Mouse (Mus musculus) adipocyte (in vitro differentiated cells): Measurements from ENCODE around the gene Lrrc8c.

ENCODE experiments used
- DNase-seq: peaks from one replicate; pipeline ENCODE4 v3.0.0-alpha.2; 2016; ENCODE audit warnings: low spot score

The Lrrc8c gene

DNA sequence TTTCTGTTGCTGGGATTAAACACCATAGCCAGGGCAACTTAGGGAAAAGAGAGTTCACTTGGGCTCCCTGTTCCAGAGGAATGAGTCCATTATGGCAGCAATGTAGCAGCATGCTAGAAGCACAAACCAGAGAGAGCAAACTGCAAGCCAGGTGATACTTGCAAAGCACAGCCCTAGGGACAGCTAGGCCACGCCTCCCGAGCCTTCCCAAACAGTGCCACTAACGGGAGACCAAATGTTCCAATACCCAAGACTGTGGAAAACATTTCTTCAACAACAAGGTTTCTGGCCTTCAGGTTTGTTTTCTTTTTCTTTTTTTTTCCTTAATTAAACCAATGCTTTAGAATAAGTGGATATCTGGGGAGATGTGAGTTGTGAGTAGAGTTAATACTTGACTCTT is 38.2 kb downstream of the Lrrc8c start:
- DNase-seq, result no peak

DNA sequence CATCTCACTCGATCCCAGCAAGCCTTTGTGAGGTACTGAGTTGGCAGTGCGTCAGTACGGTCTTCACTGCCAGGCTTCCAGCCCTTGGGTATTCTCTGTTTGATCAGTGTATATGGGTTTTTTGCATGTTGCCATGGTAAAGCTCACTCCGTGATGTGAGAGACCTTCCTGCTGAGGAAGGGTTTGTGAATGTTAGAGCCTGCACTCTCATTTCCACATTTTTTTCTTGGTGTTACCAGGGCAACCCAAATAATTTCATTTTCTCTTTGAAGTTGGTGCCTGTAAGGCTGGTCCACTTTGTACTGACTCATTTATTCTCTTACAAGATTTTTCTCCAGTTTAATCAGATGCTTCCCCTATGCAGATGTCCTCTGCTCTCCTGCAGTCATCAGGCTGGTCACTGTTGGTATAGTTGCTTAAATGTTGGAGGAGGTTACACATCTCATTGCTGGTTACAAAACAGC is 38.6 kb downstream of the Lrrc8c start:
- DNase-seq, result no peak

DNA sequence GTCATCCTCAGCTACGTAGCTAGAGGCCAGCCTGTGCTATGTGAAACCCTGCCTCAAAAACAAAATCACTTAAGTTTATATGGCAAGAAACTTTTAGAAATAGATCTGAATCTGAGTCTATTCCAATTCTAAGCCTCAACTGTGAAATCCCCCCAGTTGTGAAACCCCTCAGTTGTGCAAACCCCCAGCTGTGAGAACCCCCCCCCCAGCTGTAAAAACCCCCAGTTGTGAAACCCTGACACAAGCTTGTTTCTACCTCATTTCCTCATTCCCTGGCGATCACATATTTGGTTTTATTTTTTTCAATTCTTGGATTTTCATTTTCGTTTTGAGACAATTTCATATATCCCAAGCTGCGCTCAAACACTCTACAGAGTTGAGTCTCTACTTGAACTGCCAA is 39.3 kb downstream of the Lrrc8c start:
- DNase-seq, result no peak

DNA sequence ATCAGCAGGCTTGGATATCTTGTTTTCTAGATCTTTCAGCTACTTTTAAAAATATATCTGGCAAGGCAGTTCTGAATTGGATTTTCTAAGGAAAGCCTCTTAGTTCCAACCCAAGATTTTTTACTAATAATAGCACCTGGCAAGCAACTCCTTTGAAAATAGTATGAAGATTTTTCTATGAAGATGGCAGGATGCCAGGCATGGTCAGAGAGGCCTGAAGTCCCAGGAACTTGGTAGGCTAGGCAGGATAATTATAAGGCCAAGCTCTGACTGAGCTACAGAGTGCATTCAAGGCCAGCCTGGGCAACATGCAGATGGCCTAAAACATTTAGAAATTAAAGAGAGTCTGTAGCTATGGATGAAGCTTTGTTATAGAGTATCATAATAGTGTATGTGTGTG is 42.7 kb downstream of the Lrrc8c start:
- DNase-seq, result peak; percentile 60

DNA sequence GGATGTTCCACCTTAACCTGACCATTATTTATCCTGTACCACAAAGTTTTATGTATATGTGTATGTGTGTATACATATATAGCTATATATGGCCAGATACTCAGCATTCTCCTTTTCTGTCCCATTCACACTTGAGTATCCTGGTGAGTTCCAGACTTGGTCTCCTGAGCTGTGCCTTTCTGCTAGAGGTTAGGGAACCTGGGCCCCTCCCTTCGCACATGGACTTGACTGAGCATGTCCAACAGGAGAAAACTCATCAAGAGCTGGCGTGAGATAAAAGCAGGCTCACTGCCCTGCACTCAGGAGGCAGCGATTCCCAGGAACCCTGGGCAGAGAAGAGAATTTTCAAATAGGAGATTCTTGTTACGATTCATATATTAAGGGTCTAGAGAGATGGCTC is 45.6 kb downstream of the Lrrc8c start:
- DNase-seq, result no peak

DNA sequence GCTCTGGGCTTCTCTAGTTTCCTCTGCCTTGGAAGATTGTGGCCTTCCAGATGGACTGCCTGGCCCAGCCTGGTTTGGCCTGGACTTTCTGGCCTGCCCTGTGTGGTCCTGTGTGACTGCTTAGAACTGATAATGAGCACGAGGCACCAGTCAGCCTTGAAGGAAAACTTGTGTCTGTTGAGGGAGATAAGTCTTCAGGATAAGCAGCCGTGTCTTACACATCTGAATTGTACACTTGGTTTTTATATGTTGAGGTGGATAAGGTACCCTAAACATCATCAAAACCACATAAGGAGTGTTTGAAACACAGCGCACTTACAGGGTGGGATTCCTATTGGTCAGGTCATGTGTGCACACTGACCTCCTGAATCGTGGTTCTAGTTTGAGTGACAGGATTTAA is 46.6 kb downstream of the Lrrc8c start:
- no peak for DNase-seq

DNA sequence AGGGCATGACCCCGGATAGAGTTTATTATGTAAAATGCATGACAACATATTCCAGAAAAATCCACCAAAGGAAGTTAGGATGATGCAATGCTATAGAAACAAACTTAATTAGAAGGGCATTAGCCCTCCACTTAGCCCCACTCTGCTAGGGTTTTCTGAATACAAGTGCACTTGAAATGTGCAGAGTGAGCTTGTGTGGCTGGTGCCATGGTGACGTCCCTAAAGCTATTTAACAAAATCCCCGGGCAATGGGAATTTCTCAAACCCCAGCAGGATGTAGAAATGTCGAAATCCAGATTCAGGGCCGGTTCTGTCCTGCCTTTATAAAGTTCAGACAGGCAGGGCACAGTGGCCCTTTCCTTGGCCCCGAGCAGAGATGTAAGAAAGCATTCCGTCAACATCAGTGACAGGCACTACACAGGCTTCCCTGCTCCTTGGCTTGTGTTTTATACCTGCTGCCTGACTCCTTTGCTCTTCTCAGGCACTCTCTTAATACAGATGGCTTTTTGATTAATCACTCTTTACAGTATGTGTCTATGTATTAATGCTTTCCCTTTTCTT is 47.7 kb downstream of the Lrrc8c start:
- peak; percentile 34 for DNase-seq

DNA sequence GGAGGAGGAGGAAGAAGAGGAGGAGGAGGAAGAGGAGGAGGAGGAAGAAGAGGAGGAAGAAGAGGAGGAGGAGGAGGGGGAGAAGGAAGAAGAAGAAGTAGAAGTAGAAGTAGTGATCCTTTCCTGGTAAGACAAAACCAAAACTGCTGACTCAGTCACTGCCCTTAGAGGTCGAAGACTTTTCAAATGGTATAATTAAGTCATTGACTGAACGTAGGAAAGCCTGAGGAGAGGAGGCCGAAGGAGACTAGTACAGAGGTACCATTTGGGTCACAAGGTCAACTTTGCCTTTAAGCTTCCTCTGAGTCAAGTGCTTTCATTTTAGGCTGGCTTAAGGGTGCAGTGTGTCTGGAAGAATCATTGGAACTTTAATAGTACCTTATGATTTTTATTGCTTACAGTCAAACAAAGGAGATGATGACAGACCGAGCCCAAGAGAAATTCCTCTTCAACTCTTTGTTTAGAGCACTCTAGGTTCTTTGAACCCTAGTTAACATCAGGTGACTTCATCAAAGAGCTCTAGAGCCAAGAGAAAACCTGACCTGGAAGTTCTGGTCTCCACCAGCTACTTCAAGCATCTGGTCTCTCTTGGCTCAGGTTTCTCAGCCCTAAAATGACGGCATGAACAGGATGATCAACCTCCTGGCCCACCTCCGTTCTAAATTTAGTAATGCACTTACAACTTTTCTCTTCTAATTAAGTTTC is 49.0 kb downstream of the Lrrc8c start:
- no peak for DNase-seq

DNA sequence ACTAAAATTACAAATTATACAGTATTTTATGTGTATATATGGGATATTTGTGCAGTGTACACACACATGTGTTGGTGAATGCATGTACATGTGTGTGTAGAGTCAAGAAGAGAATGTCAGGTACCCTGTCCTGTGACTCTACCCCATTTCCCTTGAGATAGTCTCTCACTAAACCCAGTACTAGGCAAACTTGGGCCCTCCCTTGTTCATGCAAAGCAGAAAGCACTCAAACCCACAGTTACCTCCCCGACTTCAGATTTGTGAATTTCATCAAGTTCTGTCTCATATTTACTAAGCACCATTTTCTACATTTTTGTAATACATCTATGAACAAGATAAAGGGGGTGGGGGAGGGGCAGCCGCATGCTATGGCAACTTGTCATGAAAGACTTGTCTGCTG is 50.0 kb downstream of the Lrrc8c start:
- DNase-seq, result no peak

DNA sequence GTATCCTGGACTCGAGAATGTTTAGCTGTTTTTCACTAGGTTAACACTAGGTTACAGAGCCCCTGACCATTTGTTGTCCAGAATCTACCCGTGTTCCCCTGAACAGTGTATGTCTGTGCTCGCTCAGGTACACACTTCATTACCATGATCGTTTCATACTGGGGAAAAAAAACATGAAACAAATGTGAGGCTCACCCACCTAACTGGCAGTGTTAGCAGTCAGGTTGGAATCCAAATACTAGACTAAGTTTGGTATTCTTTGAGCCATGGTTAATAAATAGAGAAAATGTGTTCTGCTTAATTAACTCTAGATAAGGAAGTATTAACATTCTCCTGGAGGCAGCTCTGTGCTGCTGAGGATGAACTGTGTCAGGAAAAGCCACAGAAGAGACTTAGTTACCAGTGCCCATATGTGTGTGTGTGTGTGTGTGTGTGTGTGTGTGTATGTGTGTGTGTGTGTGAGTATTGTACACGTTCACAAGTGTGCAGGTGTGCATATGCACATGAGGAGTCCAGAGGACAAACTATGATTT is 53.0 kb downstream of the Lrrc8c start:
- DNase-seq, result no peak

DNA sequence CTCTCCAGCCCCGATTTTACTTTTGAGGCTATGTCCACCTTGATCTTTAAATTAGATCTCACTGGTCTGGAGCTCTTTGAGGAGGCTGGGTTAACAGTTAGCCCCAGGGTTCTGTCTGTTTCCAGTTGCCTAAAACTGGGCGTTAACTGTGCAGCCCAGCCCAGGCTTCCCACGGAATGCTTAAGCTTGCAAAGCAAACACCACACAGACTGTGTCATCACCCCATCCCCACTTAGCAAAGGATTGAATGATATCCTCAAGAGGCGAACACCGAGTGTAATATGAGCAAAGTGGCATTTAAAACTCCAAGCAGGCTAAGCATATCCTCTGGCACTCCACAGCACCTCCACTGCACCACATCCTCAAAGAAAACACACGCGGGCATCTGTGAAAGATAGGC is 53.7 kb downstream of the Lrrc8c start:
- DNase-seq, result no peak

DNA sequence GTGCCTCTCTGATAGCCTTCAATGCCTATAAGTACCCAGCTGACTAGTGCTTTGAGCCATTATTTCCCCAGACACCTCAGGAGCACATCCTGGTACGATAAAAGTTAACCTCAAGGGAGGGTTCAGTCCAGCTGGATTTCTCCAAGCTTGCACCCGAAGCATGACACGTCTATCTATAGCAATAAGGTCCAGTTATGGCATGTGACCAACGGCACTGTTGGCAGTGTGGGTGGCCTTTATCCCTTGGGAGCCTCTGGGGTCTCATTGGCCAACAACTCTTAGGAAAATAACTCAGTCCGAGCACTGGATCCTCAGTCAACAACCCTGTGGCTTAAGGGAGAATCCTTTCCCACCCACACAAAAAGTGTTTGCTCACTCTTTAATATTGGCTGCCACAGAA is 55.6 kb downstream of the Lrrc8c start:
- no peak for DNase-seq

DNA sequence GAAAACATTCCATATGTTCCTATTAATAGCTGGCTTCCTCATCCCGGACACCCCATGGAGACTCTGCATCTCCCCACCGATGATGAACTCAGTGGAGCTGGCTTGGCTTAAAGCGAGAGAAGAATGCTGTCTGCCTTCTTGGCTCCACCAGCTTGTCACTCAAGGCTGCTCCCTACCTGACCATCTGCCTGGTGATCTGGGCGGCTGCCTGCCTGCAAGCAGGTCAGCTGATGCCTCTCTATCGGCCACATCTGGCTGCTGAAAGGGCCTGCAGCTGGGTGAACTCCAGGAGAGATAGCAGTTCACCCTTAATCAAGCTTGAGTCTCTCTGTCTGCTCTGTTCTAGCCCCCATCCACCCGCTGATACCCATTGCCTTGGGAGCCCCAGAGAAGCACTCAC is 56.7 kb downstream of the Lrrc8c start:
- DNase-seq, result no peak

DNA sequence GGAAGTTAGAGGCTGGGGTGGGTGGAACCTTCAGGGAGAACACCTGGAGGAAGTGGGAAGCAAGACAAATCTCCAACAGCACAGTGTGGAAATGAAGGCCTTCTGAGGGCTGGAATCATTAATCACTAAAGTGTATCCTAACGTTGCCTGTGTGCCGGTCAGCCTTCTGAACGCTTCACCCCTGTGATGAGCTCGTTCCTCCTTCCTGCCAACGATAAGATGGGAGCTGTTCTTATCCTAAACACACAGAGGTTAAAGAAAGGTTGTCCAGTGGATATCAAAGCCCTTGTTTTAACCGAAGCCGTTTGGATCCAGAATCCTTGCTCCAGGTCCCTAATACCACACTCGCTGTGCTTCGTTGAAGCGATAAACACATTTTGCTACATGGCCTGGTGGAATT is 61.7 kb downstream of the Lrrc8c start:
- DNase-seq, result no peak

DNA sequence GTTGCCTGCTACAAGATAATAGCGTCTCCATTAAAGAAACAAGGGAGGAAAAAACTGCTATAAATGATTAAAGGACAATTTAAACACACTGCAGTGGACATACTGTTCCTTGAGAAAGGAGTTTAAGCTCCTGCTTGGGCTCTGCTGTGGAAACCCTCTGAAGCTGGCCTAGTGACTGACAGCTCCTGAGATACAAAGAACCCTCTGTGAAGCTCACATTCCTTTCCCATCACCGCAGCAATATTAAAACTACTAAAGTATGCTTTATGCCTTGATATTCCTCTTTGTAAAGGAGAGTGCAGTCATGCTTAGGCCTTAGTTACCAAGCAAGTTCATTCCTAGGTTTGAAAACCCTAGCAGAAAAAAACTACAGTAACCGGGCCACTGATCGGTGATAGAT is 66.7 kb downstream of the Lrrc8c start:
- DNase-seq, result no peak

DNA sequence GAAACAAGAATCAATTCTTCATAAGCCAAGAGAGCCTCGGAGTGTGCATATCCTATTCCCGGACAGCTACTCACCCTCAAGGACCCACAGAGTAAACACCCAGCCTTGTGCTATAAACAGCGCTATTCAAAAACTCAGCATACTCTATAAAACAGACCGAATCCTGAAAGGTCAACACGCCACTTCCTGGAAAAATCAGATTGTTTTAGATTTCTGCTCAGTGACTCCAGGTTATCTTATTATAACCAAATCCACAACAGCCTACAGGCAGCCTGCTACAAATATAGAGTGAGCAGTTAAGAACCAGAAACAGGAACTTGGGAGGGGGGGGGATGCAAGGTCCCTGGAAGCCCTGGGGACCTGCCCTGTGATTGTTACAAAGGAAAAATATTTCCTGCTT is 67.5 kb downstream of the Lrrc8c start:
- DNase-seq, result no peak

DNA sequence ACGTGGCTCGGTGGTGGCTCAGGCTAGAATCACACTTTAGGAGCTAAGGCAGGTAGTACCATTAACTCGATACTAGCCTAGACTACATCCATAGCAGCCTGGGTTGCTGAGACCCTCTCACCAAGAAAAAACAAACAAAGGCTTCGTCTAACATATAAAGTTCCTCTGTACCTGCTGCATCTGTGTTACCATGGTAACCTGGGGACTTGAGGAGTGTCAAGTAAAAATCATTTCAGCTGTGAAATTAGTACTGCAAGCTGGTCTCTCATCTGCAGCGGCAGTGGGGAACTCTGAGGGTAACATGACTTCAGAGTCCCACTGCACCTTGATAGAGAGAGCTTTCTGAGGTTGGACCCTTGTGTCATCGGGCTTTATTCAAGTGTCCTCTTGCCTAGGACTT is 68.3 kb downstream of the Lrrc8c start:
- no peak for DNase-seq

DNA sequence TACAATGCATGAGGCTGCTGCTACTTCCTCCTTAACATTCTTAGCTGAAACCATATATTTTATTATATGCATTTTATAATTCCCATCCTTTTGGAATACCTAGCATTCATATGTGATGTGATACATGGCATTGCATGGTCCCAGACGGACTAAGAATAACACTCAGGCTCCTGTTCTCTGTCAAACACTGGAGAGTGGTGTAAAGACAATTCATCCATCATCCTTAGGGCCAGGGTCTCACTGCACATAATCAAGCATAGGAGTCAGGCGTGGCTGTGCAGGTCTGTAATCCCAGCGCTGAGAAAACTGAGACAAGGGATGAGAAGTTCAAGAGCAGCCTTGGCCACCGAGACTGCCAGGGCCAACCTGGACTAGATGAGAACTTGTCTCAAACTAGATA is 69.5 kb downstream of the Lrrc8c start:
- DNase-seq, result no peak

DNA sequence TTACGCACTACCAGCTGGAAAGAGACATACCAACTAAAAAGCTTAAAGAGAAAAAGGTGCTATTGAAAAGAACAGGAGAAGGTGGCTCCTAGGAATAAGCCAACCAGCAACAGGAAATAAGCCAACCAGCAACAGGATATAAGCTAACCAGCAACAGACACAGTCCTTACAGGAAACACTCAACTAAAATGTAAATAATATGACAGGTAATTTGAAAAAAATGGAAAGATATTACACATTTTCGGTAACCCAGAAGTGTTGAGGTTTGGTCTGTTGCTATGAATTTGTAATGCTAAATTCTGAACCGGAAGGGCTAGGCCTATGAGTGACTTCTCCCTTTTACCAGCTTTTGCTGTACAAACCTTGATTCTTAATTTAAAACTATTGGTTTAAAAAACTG is 69.9 kb downstream of the Lrrc8c start:
- DNase-seq, result no peak

DNA sequence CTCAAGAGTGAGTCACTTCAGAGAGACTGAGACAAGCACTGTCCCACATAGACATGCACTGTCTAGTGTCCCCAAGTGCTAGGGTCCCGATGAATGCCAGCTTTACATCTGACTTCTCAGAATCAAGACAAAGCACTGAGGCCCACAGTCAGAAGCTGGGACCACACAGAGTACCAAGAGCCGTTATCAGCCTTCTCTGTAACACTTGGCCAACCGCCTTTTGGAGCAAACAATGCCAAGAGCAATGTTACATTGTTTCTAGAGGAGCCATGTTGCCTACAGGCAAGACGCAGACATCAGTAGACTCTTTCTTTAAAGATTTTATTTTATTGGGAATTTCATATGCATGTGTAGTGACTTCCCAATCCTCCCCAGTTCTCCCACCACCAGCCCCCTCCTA is 73.2 kb downstream of the Lrrc8c start:
- peak; percentile 46 for DNase-seq

DNA sequence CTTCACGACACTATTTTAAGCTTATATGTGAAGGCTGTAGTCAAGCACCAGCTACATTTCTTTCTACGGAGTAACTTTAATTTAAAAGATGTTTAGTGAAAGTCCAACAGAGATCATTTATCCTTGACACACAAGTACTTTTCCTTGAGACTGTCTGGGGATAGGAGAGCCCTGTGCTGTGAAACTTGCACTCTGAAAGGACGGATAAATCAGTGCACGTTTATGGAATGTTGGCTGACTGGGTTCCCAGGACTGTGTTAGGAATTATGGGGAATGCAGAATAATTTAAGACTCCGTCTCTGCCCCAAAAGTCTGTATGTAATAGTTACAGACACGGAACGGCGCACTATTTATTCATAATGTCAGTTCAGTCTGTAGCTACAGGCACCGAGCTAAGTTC is 74.4 kb downstream of the Lrrc8c start:
- DNase-seq, result no peak

DNA sequence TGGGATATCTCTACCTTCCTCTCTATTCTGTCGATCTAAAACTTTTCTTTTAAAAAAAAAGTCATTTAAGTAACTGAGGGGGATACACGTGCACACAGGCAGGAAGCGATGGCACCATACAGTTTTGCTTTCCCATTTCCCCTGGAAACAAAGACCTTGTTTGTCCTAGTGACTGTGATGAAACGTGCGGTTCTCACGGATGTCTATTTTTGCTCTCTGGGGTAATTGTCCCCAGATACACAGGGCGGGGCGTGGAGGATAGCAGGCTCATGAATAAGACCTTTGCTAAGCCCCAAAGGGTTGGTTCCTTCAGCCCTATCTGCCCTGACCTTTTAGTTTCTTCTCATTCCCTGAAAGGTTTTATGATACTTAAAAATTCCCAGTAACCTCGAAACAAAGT is 79.7 kb downstream of the Lrrc8c start:
- DNase-seq, result no peak

DNA sequence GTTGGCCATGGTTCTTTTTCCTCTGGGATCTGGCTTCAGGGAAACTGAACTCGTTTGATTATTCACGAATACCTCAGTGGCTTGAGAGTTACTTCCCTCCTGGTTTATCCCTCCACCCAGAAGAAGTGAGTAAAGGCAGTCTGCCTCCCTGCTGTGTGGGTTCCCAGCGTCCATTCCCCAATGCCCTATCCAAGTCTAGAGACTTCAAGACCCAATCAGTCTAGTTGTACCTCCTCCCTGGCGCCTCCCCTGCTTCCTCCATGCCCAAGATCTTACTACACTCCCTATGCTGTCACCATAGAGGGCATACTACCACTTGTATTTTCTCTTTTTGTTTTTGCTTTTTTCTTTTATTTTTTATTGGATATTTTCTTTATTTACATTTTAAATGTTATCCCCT is 80.1 kb downstream of the Lrrc8c start:
- DNase-seq, result no peak

DNA sequence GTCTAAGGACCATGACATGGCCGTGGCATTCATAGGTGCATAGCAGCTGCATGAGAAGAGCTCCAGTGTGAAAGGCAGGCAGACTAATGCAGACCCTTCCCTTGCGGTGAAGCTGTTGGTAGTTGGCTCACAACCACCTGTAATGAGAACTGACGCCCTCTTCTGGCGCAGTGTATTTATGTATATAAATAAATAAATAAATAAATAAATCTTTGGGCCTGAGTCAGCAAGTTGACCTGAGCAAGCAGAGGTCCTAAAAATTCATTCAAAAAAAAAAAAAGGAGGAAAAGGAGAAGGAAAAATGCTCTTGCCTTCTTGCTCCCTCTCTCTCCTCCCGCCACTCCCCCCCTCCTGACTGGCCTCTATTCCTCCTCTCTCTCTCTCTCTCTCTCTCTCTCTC is 81.8 kb downstream of the Lrrc8c start:
- no peak for DNase-seq
